Mouse (Mus musculus) cerebellum, adult 2 months (tissue): Measurements from ENCODE around the gene Sh3glb2. TPM values are rescaled to one million over a fixed set of nuclear protein-coding genes. Genes with fewer than 3 reads are reported as not detected.

Source experiments
- DNase-seq, 2 experiments: peaks; one replicate each; pipeline ENCODE4 v3.0.0; 2021
- H3K27ac ChIP-seq: fragments of 200-500 bp; 2 replicates; pipeline ENCODE4 v1.5.1; 2012; ENCODE audit warnings: low read length, control low read depth, inconsistent platforms; ENCODE audit not compliant: insufficient read depth
- H3K27me3 ChIP-seq: fragments of 200-500 bp; 2 replicates; pipeline ENCODE4 v1.6.1; 2012; ENCODE audit warnings: inconsistent platforms, mild to moderate bottlenecking, low read length, moderate library complexity; ENCODE audit not compliant: control insufficient read depth, insufficient read depth
- H3K4me1 ChIP-seq: fragments of 200-500 bp; 2 replicates; pipeline ENCODE4 v1.6.1; 2011; ENCODE audit warnings: low read length; ENCODE audit not compliant: control insufficient read depth, insufficient read depth
- H3K4me3 ChIP-seq: fragments of 200-500 bp; replicated peaks from 2 replicates; pipeline ENCODE3; 2011; ENCODE audit warnings: mild to moderate bottlenecking, low read depth, low read length, control low read depth; ENCODE audit not compliant: insufficient read depth
- CTCF ChIP-seq: fragments of 200-500 bp; IDR thresholded peaks from 2 replicates; pipeline ENCODE4 v1.5.1; 2011; ENCODE audit warnings: low read depth, mild to moderate bottlenecking, control low read depth, low read length, moderate library complexity, borderline replicate concordance; ENCODE audit not compliant: insufficient read depth
- POLR2A ChIP-seq: fragments of 200-500 bp; IDR thresholded peaks from 2 replicates; pipeline ENCODE4 v1.6.1; 2011; ENCODE audit warnings: low read length, control low read depth, borderline replicate concordance; ENCODE audit not compliant: insufficient read depth
- WGBS: fragments of 180-500 bp; shearing (Covaris S2); methylation state at CpG from one replicate; pipeline ENCODE4 v1.1.7; 2018; 5-methylcytosine and 5-hydroxymethylcytosine counted together
- polyA plus RNA-seq: library from polyadenylated mRNA; depleted of rRNA; stranded (reverse); fragments of >200 nt; gene quantifications from 2 replicates; pipeline ENCODE4 v1.2.3, GENCODE M21; 2012; rRNA removed

Gene Sh3glb2
- 509 and 525 TPM in 2 replicates for polyA plus RNA-seq

DNA sequence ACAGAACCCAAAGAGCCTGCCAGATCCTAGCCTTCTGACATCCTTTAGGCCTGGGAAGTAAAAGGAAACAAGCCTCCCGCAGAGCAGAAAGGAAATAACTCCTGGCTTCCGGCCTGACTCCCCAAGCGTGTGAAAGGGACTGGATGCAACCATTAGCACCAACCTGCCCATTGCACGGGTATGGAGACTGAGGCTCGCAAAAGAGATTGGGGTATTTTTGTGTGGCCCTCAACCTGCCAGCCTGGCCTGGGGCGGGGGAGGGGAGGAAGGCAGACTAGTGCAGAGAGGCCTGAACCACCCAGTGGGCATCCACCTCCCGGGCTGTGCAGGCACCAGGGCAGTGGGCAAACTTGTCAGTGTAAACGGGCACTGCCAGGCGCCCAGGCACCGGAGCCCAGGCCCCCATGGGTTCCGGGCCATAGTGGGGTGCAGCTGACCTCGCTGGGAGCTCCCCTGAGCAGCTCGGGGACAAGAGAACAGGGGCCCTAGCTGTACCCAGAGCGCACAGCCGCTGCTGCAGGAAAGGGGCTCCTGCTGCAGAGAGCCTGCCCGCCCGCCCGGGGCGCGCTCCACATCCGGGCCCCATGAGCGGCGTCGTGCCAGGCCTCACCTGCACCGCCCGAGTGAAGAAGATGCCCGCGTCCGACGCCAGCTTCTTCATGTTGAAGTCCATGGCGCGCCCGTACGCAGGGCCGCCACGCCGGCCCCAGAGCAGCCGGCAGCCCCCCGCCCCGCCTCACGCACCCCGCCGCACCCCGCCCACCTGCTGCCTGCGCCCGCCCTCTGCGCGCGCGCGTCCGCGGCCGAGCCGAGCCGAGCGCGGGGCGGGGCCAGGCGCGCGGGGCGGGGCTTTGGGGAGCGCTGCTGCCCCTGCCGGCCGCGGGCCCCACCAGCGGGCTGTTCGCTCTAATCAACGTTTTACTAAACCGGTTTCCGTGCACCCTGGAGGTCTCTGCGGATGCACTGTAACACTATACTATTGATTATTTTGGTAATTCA lies at the start of gene Sh3glb2:
Gene Sh3glb2 (minus strand): TSS at position 805 of the 999 bp plus-strand sequence.
- Histone ChIP-seq H3K27ac (peak within 1 kb of the TSS; percentile 96), H3K4me1 (peaks cover 38% of the 10 kb centered on the region), H3K27me3 (no peaks in the 10 kb centered on the region), H3K4me3 (peak within 1 kb of the TSS; percentile 72)
- peak; percentile 88 to 91 for DNase-seq
- TF ChIP-seq CTCF (peak; percentile 37; the same call in 1 of the 2 replicates), POLR2A (peak; percentile 3; the same call in 1 of the 2 replicates)
- WGBS, result 1% methylated on average over 67 of the region's 73 CpGs

DNA sequence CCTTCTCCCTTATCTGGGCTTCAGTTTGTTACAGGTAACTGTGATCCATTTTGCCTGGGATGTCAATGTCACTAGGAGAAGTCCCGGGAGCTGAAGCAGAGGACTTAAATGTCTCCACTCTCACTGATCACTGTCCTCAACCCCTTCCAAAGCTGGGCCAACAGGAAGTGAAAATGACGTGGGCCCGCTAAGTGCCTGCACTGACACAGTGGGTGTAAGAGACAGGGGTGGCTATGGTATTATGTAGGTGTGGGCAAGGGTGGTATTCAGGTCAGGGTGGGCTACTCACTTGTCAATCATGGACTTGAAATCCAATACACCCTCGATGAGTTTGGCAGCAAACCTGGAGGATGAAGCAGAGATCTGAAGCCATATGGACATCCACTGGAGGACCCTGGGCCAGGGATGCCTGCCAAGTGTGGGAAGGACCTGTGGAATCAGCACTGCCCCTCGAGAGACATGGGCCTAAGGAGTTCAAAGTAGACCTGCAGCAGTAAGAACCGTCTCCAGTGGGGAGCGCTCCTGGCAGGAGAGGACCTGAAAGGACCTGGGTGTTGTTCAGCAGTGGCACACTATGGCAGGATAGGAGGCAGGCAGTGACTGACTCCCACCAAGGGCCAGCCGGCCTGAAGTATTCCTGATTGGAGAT lies 49.4 kb upstream of the Sh3glb2 start:
- 59% methylated on average over 8 of the region's 8 CpGs for whole genome bisulfite sequencing
- no peak overlapping the region for H3K4me3 ChIP-seq
- no peak for TF ChIP-seq POLR2A
- TF ChIP-seq CTCF, result no peak
- no peak overlapping the region for H3K27ac ChIP-seq
- H3K27me3 ChIP-seq, result no peaks in the 10 kb centered on the region
- DNase-seq, result no peak
- H3K4me1 ChIP-seq, result peaks cover 7% of the 10 kb centered on the region

DNA sequence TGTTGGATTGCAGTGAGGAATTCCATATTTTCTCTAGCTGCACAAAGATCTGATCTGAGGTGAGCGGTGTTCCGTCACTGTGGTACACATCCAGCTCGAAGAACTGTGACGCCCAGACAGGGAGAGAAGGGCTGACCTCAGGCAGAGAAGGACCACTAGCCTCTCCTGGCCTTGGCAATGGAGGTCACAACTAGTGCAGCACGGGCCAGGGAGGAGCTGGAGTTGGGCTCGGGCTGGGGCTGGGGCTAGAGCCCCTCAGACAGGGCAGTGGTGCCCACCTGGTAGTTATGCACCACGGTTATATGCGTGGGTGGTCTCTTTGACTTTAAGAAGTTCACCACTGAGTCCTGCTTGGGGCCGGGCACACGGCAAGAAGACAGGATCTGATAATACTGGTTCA lies 48.6 kb upstream of the Sh3glb2 start:
- no peak for DNase-seq
- 89% methylated on average over 10 of the region's 10 CpGs for WGBS
- H3K4me1 ChIP-seq, result peaks cover 12% of the 10 kb centered on the region
- no peak for TF ChIP-seq POLR2A
- no peak for TF ChIP-seq CTCF
- no peak overlapping the region for H3K27ac ChIP-seq
- H3K27me3 ChIP-seq, result no peaks in the 10 kb centered on the region
- H3K4me3 ChIP-seq, result no peak overlapping the region

GRCm38 (mm10) chr2:30407221-30407620 lies 48.1 kb upstream of the Sh3glb2 start:
- TF ChIP-seq POLR2A, result no peak
- TF ChIP-seq CTCF, result no peak
- WGBS, result 87% methylated on average over 2 of the region's 2 CpGs

DNA sequence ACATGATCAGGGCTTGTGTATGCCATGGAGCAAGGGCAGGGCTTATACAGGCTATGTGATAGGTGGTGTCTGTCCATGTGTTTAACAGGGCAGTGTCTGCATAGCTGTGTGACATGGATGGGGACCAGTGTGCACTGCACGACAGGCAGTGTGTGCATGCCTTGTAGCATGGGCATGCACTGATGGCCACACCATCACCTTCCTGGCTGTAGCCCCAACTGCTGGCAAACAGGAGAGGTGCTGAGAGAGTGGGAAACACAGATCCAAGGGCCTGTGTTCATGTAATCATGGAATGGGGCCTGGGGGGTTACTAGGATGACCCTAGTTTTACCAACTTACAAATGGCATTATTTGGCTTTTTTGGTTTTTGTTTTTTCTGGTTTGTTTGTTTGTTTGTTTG lies 44.7 kb upstream of the Sh3glb2 start:
- WGBS, result 69% methylated on average over 1 of the region's 1 CpGs
- H3K4me3 ChIP-seq, result no peak overlapping the region
- TF ChIP-seq POLR2A (no peak), CTCF (no peak)

More at GRCm38 (mm10) chr2:30407221-30407620, 48.1 kb upstream of the Sh3glb2 start:
- H3K4me3 ChIP-seq, result no peak overlapping the region
- H3K27me3 ChIP-seq, result no peaks in the 10 kb centered on the region
- H3K4me1 ChIP-seq, result peaks cover 17% of the 10 kb centered on the region
- no peak for DNase-seq
- H3K27ac ChIP-seq, result no peak overlapping the region

GRCm38 (mm10) chr2:30402843-30403242 lies 43.7 kb upstream of the Sh3glb2 start:
- TF ChIP-seq POLR2A (no peak), CTCF (no peak)
- no peak overlapping the region for H3K4me3 ChIP-seq
- no peak for DNase-seq
- 28% methylated on average over 2 of the region's 2 CpGs for WGBS
- H3K4me1 ChIP-seq, result peaks cover 59% of the 10 kb centered on the region
- H3K27ac ChIP-seq, result peak overlapping the region; percentile 44
- no peaks in the 10 kb centered on the region for H3K27me3 ChIP-seq

More for the DNA sequence above, 44.7 kb upstream of the Sh3glb2 start:
- H3K27me3 ChIP-seq, result no peaks in the 10 kb centered on the region
- no peak for DNase-seq
- H3K27ac ChIP-seq, result peak overlapping the region; percentile 53; the same call in 1 of the 2 replicates
- H3K4me1 ChIP-seq, result peaks cover 50% of the 10 kb centered on the region

DNA sequence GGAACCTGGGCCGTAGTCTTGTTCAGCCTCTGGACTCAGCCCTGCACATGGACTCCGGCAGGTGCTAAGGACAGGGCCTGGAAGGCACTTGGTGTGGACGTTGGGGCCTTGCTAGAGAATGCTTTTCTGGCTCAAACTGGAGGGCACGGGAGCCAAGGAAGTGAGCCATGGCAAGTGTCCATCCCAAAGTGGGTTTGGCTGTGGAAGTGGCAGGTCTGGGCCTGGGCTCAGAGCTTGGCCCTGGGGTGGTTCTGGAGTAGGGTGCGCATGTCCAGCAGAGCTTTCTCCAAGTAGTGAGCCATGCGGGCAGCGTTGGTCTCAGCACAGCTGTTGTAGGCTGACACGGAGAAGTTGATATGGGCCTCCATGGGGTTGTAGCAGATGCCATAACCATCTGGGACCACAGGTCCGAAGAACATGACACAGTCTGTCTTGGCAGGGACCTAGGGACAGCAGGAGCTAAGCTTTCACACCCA lies 43.3 kb upstream of the Sh3glb2 start:
- WGBS, result 14% methylated on average over 9 of the region's 9 CpGs
- peak overlapping the region; percentile 44 for H3K27ac ChIP-seq
- H3K27me3 ChIP-seq, result no peaks in the 10 kb centered on the region
- peak; percentile 73 to 74 for DNase-seq
- peaks cover 59% of the 10 kb centered on the region for H3K4me1 ChIP-seq
- H3K4me3 ChIP-seq, result no peak overlapping the region
- no peak for TF ChIP-seq CTCF
- TF ChIP-seq POLR2A, result no peak
